Mouse (Mus musculus): ENCODE results near the gene Cep78. TPM values are rescaled to one million over a fixed set of nuclear protein-coding genes. Genes with fewer than 3 reads are reported as not detected.

The Cep78 gene
- polyA plus RNA-seq, 1 experiment from 2014 or later = 7.8 TPM

Other genes starting within 250 kb of the Cep78 start
- gene Psat1, start 37.7 kb downstream of the Cep78 start, polyA plus RNA-seq (2015; fragmentation: Nextera tagmentation; extraction: Ambion mirVana) = 169 and 208 TPM in 2 replicates
- gene Gnaq, start 147.8 kb upstream of the Cep78 start, polyA plus RNA-seq (2015; fragmentation: Nextera tagmentation; extraction: Ambion mirVana) = 3.8 and 3.9 TPM in 2 replicates

Measured in liver, embryonic 15.5 days (tissue).